Mouse (Mus musculus) thymus, adult 2 months (tissue): Measurements from ENCODE around the gene Lta.

Source experiments
- CTCF ChIP-seq: fragments of 200-500 bp; IDR thresholded peaks from 2 replicates; pipeline ENCODE4 v1.5.1; 2012; ENCODE audit warnings: mild to moderate bottlenecking, control low read depth, low read length, moderate library complexity, borderline replicate concordance; ENCODE audit not compliant: control insufficient read depth, poor library complexity, insufficient read depth; ENCODE audit errors: extremely low read depth
- POLR2A ChIP-seq: fragments of 200-500 bp; IDR thresholded peaks from 2 replicates; pipeline ENCODE4 v1.6.1; 2012; ENCODE audit warnings: mild to moderate bottlenecking, low read length, control low read depth, moderate library complexity; ENCODE audit not compliant: control insufficient read depth, poor library complexity, insufficient read depth; ENCODE audit errors: extremely low read depth

DNA sequence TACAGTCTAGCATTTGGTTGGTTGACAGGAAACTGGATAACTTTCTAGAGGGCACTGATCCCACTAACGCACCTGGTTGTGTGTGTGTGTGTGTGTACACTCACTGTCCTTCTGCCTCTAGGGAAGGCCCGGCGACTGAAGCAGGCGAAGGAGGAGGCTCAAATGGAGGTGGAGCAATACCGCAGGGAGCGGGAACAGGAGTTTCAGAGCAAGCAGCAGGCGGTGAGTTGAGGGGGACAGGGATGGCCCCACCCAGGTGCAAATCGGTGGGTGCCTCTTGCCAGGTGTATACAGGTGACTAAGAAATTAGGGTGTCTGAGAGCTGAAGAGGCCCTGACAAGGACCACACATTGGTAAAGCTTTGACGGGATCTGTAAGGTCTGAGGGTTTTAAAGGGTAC, 31.8 kb upstream of the Lta start:
- TF ChIP-seq CTCF, result no peak
- TF ChIP-seq POLR2A, result no peak
